Mouse (Mus musculus): ENCODE measurements around the gene 1700001K19Rik. TPM values are rescaled to one million over a fixed set of nuclear protein-coding genes. Genes with fewer than 3 reads are reported as not detected.
"Not testable (repeated sequence)": the region's sequence is repeated elsewhere in the genome, so short reads cannot be mapped to it uniquely, and the experiment has no call there.

The 1700001K19Rik gene
- total RNA-seq (2022), result not detected

GRCm38 (mm10) chr12:110682561-110683299, at the start of gene 1700001K19Rik:
TSS of gene 1700001K19Rik (minus strand) at chr12:110682619.
- no peak for DNase-seq

DNA sequence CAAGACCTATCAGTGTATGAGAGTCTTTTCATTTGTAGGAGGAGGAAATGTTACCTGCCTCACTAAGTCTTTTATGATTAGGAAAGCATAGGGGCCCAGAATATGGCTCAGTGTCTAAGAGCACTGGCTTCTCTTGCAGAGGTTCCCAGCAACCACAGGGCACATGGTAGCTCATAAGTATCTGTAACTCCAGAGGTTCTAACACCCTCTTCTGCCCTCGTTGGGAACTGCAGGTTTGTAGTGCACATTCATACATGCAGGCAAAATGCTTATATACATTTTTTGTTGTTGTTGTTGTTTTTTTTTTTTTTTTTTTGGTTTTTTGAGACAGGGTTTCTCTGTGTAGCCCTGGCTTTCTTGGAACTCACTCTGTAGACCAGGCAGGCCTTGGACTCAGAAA, 44.0 kb upstream of the 1700001K19Rik start:
- DNase-seq, result no peak

DNA sequence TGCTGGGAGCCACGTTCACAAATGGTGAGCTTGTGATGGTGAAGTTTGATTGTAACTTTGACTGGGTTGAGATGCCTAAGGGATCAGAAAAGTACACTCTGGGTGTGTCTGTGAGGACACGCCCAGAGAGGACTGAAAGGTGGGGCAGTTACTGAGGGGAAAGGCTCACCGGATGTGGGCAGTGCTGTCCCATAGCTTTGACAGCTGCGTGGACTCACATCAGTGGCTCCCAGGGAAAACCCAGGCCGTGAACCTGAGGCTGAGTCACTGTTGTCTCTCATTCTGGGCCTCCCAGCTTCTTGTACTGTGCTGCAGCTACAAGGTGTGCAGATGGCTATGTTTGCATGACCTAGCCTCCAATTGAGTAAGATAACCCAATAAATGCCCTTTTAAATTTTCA, 43.1 kb upstream of the 1700001K19Rik start:
- no peak for DNase-seq

- DNase-seq, result no peak
Measured at GRCm38 (mm10) chr12:110725051-110725450, 42.6 kb upstream of the 1700001K19Rik start.

DNA sequence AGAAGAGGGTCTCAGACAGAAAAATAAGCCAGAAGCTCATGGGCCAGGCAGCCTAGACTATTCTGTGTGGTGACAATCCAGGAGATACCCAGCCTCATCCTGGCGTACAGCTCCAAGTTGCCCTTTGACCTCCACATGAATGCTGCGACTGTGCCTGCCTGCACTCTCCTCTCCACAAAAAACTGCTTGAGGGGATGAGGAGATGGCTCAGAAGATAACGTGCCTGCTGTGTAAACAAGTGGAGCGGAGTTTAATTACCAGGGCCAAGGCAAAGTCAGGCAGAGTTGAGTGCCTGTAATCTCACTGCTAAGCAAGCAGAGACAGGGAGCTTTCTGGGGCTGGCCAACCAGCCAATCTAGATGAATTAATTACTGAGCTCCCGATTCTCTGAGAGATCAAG, 33.6 kb upstream of the 1700001K19Rik start:
- no peak for DNase-seq

DNA sequence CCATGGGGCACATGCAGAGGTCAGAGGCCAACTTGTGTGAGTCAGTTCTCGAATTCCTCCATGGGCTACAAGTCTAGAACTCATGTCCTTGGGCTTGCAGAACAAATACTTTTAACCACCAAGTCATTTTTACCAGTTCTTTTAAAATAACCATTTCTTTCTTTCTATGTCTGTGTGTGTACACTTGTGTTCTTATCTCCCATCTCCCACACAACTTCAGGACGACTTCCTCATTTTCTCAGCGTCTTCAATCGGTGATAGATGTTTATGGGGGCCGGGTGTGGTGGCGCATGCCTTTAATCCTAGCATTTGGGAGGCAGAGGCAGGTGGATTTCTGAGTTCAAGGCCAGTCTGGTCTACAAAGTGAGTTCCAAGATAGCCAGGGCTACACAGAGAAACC, 31.8 kb upstream of the 1700001K19Rik start:
- DNase-seq, result no peak

DNA sequence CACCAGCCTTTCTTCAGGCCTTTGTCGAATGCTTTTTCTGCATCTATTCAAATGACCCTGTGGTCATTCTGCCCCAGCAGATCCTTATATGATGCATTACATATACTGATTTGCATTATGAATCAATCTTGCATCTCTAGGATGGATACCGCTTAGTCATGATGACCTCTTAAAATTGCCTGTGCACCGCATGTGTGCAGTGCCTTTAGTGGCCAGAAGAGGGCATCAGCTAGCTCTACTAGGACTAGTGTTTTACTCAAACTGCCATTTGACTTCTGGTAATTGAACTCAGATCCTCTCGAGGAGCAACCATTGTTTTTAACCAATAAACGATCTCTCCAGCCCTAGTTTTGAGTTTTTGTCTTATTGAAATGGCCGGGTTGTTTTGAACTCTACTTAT, 31.4 kb upstream of the 1700001K19Rik start:
- no peak for DNase-seq

GRCm38 (mm10) chr12:110711270-110711669, 28.9 kb upstream of the 1700001K19Rik start:
- DNase-seq, result no peak

GRCm38 (mm10) chr12:110707451-110707850, 25.0 kb upstream of the 1700001K19Rik start:
- DNase-seq, result no peak

GRCm38 (mm10) chr12:110706337-110707231, 24.2 kb upstream of the 1700001K19Rik start:
- peak; percentile 68 for DNase-seq

DNA sequence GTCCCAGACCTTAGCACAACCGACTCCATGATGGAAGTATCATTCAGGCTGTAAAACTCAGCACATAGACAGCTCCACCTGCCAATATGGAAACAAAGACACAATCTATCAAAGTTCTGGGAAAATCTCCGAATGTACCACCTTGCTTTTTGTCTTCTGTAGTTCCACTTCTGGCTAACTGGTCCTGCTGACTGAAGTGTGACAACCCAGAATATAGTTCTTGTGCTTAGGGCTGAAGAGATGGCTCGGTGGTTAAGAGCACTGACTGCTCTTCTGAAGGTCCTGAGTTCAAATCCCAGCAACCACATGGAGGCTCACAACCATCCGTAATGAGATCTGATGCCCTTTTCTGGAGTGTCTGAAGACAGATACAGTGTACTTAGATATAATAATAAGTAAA, 23.0 kb upstream of the 1700001K19Rik start:
- DNase-seq, result not testable (repeated sequence)

DNA sequence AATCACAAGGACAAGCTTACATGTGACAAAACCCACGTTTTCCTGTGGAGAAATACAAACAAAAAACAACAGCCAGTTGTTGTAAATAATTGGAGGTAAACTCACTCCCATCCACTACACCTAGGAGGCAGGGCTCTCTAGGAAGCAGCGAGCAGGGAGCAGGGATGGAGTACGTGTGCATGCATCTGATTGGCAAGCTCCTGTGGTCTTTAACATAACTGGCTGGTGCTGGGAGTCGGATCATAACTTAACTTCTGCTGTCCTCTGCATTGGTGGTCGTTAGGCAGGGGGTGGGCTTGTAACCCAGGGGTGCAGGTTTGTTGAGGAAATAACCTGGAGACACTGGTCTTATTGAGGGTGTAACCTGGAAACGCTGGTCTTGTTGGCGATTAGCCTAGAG, 21.3 kb upstream of the 1700001K19Rik start:
- DNase-seq, result no peak

DNA sequence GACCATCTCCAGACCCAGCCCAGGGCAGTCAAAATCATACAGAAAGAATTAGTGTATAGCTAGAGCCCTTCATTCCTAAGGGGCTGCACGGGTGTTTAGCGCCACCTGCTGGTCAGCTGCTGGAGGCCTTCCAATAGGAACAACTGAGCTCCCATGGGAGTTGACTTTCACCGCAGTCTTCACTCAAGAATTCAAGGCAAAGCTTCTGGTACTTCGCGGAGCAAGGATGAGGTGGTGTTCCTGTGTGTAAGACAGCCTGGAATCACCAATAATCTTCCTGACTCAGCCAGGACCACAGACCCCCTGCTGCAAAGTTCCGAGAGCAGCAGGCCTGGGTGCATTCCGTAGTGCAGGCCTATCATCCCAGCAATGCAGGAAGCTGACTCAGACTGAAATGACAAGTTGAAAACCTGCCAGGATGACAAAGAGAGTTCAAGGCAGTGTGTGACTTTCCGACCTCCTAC, 20.6 kb upstream of the 1700001K19Rik start:
- DNase-seq, result peak; percentile 84

DNA sequence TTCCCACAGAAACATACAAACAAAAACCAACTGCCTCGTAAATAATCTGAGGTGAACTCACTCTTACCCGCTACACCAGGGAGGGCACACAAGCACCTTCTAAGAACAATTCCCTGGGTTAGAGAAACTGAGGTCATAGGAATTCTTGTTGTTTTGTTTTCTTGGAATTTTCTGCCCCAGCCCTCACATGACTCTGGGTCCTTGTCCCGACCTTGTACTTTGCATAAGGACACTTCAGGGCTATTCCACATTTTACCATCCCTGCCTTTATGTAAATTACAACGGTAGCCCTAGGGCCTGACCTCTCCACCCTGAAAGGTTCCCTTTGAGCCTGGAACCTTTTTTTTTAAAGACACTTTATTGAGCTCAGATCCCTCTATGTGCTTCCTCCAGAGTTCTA, 20.1 kb upstream of the 1700001K19Rik start, which contains the start of gene Hsp90aa1:
Hsp90aa1 (minus strand) TSS at position 173 of the 400 bp plus-strand sequence.
- no peak for DNase-seq

GRCm38 (mm10) chr12:110701363-110701762, 18.9 kb upstream of the 1700001K19Rik start:
- DNase-seq, result not testable (repeated sequence)

GRCm38 (mm10) chr12:110700730-110701129, 18.3 kb upstream of the 1700001K19Rik start:
- no peak for DNase-seq

DNA sequence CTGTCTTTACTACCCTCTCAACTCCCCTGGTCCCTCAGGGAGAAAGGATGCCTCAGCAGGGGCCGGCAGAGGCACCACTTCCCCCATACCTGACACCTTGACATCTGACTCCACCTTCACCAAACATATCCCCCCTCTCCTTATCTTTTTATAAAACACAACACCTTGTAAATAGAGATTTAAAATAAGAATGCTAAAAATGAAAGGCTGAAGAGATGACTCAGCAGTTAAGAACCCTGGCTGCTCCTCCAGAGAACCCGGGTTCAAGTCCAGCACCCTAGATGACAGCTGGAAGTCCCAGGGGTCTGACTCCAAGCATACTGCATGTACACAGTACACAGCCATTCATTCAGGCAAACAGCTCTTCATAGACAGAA, 16.7 kb upstream of the 1700001K19Rik start:
- no peak for DNase-seq

DNA sequence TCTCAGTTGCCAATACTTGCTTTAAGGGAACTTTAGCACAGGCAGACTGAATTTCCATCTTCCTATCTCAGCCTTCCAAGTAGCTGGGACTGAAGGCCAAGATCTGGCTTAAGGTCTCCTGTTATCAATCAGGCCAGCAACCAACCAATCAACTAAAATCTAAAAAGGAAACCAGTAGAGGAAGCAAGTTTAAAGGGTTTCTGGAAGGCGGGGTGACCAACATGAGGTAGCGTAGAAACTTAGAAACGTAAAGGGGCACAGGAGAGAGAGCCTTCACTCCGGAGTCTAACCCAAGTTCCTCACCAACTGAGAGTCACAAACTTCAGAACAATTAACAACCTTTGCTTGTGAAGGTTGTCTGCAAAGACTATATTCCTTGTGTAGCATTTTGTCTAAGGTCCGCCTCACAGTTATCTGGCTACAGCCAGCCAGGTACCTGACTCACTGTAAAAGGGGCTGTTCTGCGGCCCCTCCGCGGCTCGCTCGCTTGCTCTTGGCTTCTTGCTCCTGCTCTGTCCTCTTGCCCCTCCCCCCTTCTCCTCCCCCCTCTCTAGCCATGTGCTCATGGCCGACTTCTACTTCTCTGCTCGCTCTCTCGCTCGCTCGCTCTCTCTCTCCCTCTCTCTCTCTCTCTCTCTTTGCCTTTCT, 16.2 kb upstream of the 1700001K19Rik start:
- no peak for DNase-seq

- no peak for DNase-seq
Measured at GRCm38 (mm10) chr12:110698080-110698479, 15.7 kb upstream of the 1700001K19Rik start.

DNA sequence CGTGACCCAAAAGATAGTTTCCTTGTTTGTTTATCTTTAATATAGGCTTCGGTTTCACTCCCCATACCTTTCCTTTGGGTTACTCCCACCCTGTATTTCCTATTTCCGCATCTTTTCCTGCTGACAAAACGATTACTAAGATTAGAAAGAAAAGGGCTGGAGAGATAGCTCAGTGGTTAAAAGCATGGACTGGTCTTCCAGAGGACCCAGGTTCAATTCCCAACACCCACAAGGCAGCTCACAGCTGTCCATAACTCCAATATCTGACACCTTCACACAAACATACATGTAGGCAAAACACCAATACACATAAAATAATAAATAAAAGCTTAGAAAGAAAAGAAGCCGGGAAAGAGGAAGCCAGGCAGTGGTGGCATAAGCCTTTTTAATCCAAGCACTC, 15.0 kb upstream of the 1700001K19Rik start:
- DNase-seq, result no peak

GRCm38 (mm10) chr12:110696975-110697400, 14.6 kb upstream of the 1700001K19Rik start:
- DNase-seq, result no peak

GRCm38 (mm10) chr12:110696173-110696974, 14.0 kb upstream of the 1700001K19Rik start:
- peak; percentile 96 for DNase-seq
